Mouse (Mus musculus): ENCODE results near the gene Tnrc18.

Gene Tnrc18

DNA sequence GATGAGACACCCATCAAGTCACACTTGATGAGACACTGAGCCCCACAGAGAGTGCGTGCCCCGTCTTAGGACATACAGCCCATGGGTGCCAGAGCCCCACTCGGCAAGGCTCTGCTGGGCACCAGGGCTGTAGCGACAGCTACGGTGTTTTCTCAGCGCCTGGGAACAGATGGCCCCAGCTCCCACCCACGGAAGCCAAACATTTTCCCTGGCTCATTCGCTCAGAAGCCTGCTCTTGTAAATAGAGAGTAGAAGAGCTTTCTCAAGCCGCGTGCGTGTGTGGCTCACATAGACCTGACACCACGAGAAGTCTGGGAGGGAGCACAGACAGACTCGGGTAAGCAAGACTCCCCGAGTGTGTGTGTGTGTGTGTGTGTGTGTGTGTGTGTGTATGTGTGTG is 125.2 kb downstream of the Tnrc18 start, which contains the start of gene Slc29a4:
TSS of gene Slc29a4 (plus strand) at position 265 of the 400 bp plus-strand sequence.
- DNase-seq (ENCODE audit: low read depth, low spot score): no peak

DNA sequence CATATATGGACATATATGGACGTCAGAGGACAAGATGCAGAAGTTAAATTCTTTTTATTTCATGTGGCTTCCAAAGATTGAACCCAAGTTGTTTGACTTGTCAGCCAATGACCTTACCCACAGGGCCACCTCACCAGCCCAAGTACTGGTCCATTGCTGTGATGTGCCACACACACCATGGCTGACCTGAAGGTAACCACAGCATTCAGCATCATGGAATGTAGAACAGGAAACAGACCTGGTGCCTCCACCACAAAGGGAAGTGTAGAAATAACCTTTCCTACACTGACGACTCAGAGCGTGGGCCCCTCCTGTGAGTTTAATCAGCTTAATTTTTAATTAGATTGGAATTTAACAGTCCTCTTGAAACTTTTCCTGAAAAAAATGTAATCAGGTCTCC is 127.1 kb downstream of the Tnrc18 start:
- DNase-seq (ENCODE audit: low read depth, low spot score): no peak

- DNase-seq (ENCODE audit: low read depth, low spot score): no peak
Observed at GRCm38 (mm10) chr5:142688866-142689265, 128.6 kb downstream of the Tnrc18 start.

- no peak for DNase-seq (ENCODE audit: low read depth, low spot score)
Observed at GRCm38 (mm10) chr5:142682529-142682928, 134.9 kb downstream of the Tnrc18 start.

GRCm38 (mm10) chr5:142681911-142682310 is 135.6 kb downstream of the Tnrc18 start:
- DNase-seq (ENCODE audit: low read depth, low spot score): no peak

- DNase-seq (ENCODE audit: low read depth, low spot score): no peak
Observed at GRCm38 (mm10) chr5:142679065-142679464, 138.4 kb downstream of the Tnrc18 start.

- DNase-seq (ENCODE audit: low read depth, low spot score): no peak
Observed at GRCm38 (mm10) chr5:142678141-142678571, 139.3 kb downstream of the Tnrc18 start.

Data from forelimb bud, embryonic 11.5 days (tissue).